Mouse (Mus musculus) ES-CJ7 (cell line): ENCODE data around the gene Arid5b.
A peak's percentile ranks its signal among the peaks of the same experiment; 100 is the strongest.

Source experiments
- DNase-seq: peaks from one replicate; pipeline ENCODE4 v3.0.0; 2011; ENCODE audit warnings: low read depth, low spot score

Gene Arid5b

GRCm38 (mm10) chr10:68054706-68055105 lies 223.8 kb downstream of the Arid5b start:
- no peak for DNase-seq

- DNase-seq, result no peak
These were observed 224.4 kb downstream of the Arid5b start for GRCm38 (mm10) chr10:68054131-68054530.

- peak; percentile 55 for DNase-seq
These were observed 226.2 kb downstream of the Arid5b start for GRCm38 (mm10) chr10:68052307-68052706.

- DNase-seq, result peak; percentile 19
These were observed 227.1 kb downstream of the Arid5b start for GRCm38 (mm10) chr10:68051316-68051933.

- DNase-seq, result peak; percentile 53
These were observed 227.7 kb downstream of the Arid5b start for GRCm38 (mm10) chr10:68050882-68051281.

- no peak for DNase-seq
These were observed 229.8 kb downstream of the Arid5b start for GRCm38 (mm10) chr10:68048641-68049305.

GRCm38 (mm10) chr10:68044864-68045263 lies 233.7 kb downstream of the Arid5b start:
- peak; percentile 79 for DNase-seq

GRCm38 (mm10) chr10:68043973-68044372 lies 234.6 kb downstream of the Arid5b start:
- peak; percentile 95 for DNase-seq
